Mouse (Mus musculus): ENCODE data around the gene Dnajc8.
"Not testable (repeated sequence)": the region's sequence is repeated elsewhere in the genome, so short reads cannot be mapped to it uniquely, and the experiment has no call there.

Dnajc8 gene

GRCm38 (mm10) chr4:132515369-132516155 lies 19.8 kb upstream of the Dnajc8 start:
- DNase-seq (ENCODE audit: low spot score) = peak; percentile 86

DNA sequence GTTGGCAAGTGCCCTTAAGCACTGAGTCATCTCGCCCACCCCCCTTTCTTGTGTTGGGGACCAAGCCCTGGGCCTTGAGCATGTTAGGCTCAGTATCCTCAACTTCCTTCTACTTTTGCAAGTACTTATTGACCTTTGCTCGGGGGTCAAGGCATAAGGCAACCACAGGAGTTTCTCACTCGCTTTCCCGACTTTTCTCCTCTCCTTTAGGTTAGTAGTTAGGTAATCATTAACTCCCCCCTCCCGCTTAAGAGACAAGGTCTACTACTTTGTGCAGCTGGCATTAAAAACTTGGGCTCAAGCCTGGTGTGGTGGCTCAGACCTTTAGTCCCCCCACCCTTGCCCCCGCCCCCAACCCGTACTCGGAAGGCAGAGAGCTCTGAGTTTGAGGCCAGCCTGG lies 17.3 kb upstream of the Dnajc8 start:
- DNase-seq (ENCODE audit: low spot score) = no peak

- DNase-seq (ENCODE audit: low spot score) = no peak
These were observed 16.2 kb upstream of the Dnajc8 start for GRCm38 (mm10) chr4:132519188-132519587.

GRCm38 (mm10) chr4:132524321-132524741 lies 11.0 kb upstream of the Dnajc8 start:
- peak; percentile 82 for DNase-seq (ENCODE audit: low spot score)

- no peak for DNase-seq (ENCODE audit: low spot score)
These were observed 10.5 kb upstream of the Dnajc8 start for GRCm38 (mm10) chr4:132524808-132525207.

DNA sequence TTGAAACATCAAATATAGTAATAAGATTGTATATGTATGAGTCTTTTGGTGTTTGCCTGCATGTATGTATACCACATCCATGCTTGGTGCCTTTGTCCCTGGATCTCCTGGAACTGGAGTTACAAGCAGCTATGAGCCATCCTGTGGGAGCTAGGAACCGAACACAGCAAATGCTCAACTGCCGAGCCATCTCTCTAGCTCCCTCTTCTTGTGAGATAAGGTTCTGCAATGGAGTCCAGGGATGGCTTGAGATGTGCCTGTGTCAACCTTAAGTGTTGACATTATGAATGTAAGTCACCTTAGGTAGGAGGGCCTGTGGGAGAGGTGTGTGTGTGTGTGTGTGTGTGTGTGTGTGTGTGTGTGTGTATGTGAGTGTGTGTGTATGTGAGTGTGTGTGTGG lies 8.7 kb upstream of the Dnajc8 start:
- no peak for DNase-seq (ENCODE audit: low spot score)

DNA sequence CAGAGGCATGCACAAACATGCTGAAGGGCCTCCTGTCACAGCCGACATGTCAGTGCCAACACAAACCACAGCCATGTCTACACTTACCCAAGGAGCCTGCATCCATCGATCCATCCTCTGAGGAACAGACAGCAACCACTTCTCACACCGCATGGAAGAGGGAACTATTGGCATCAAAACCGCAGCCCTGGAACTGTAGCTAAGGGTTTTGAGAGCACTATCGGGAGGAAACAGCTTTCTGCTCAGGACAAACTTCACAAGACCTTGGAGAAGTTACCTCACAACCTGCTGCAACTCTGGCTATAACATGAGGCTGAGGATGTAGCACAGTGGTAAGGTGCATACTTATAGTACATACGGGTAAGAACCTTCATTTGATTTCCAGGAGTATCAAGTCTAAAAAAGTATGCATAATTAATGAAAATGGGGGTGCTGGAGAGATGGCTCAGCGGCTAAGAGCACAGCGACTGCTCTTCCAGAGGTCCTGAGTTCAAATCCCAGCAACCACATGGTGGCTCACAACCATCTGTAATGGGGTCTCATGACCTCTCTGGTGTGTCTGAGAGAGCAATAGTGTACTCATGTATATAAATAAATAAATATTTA lies 7.3 kb upstream of the Dnajc8 start:
- no peak for DNase-seq (ENCODE audit: low spot score)

GRCm38 (mm10) chr4:132529344-132529743 lies 6.0 kb upstream of the Dnajc8 start:
- no peak for DNase-seq (ENCODE audit: low spot score)

DNA sequence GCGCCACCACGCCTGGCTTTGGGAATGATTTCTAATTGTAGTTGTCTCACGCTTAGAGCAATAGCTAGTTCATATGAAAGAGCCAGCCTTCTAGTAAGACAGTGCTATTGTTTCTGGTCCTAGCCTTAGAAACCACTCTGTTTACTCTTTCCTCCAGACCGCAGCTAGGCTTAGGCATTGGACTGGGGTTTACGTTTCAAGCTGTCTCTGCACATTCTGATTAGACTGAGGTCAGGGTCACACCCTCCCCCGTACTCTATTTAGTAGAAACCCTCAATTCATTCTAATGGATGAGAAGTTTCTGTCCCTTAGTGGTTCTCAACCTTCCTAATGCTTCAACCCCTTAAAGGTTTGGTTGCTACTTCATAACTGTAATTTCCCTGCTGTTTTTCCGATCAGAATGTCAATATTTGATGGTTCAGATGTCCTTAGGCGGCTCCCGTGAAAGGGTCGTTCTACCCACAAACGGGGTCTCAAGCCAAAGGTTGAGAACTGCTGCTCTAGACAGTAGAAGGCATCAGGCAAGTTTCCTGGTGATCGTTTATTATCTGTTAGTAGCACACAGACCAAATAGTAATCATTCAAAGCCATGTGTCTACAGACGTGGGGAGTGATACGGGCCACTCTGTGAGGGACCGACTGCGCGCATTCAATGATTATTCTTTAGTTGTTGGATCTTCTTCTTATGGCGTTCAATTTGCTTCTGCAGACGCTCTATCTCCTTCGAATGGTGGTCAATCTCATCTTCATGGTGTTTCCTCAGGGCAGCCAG lies 5.1 kb upstream of the Dnajc8 start:
- no peak for DNase-seq (ENCODE audit: low spot score)

- no peak for DNase-seq (ENCODE audit: low spot score)
These were observed 2.9 kb upstream of the Dnajc8 start for GRCm38 (mm10) chr4:132532496-132532895.

GRCm38 (mm10) chr4:132532981-132533916 lies 2.1 kb upstream of the Dnajc8 start, which contains the start of gene Atpif1:
TSS of gene Atpif1 (minus strand) at chr4:132533659.
- peak; percentile 94 for DNase-seq (ENCODE audit: low spot score)

- DNase-seq (ENCODE audit: low spot score) = no peak
These were observed 4.1 kb downstream of the Dnajc8 start for GRCm38 (mm10) chr4:132539481-132539880.

DNA sequence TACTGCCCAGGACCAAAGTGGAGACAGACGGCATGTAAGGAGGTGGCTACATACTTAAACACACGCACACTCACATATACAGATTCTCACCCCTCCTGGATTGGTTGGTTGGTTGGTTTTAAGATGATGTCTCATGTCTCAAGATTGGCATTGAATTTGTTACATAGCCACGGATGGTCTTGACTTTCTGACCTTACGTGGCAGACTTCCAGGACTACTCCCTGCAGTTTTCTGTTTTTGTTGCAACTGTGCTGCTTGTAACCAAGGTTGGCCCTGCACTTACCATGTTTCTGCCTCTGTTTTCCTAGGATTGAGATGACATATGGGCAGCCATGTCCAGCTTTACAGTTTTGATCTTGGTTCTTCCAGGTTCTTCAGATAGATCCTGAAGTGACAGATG lies 6.1 kb downstream of the Dnajc8 start:
- no peak for DNase-seq (ENCODE audit: low spot score)

- DNase-seq (ENCODE audit: low spot score) = no peak
These were observed 7.4 kb downstream of the Dnajc8 start for GRCm38 (mm10) chr4:132542724-132543123.

DNA sequence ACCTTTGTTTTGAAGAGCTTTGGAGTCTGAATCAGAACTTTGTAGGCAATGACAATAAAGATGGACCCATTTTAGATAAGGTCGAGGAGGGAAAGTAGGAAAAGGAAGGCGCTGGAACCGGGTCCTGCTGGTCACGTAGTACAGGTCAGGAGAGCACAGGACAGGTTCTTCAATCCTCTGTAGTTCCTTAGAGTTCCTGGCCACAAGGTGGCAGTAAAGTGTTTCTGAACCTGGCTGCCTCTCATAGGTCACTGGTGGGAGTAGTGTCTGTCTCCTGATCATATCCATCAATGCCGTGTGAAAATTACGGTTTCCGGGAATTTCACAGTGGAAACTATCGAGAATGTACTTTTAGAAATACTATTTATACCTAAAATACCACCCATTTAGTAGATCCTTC lies 10.5 kb downstream of the Dnajc8 start:
- peak; percentile 74 for DNase-seq (ENCODE audit: low spot score)

- DNase-seq (ENCODE audit: low spot score) = no peak
These were observed 18.9 kb downstream of the Dnajc8 start for GRCm38 (mm10) chr4:132554221-132554620.

DNA sequence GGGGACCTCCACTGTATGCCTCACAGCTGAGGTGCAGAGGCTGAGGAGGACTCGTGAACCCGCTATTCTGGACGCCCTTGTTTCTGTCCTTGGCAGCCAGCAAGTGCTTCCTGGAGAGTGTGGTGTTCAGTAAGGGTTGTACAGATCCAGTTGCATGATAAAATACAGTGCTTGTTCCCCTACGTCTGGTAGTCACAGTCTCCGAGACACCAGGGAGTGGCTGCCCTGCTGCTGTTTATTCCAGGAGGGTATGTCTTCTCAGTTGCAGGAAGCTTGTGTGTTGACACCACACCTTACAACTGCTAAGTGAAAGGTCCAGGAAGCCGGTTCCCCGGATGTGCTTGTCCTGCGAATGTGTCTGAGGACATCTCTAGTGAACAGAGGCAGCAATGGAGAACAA lies 19.3 kb downstream of the Dnajc8 start:
- no peak for DNase-seq (ENCODE audit: low spot score)

DNA sequence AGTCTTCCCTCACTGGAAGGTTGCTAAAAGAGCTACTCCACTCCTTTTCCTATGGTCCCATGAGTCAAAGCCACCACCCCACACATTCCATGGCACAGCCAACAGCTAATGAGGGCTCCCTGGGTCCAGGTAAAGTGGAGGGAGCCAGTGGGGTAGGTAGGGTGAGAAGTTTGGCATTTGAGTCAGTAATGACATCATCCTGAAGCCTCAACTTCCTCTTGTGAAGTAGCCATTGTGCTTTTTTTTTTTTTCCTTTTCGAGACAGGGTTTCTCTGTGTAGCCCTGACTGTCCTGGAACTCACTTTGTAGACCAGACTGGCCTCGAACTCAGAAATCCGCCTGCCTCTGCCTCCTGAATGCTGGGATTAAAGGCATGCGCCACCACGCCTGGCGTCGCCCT lies 20.2 kb downstream of the Dnajc8 start:
- not testable (repeated sequence) for DNase-seq (ENCODE audit: low spot score)

GRCm38 (mm10) chr4:132563261-132563660 lies 27.9 kb downstream of the Dnajc8 start:
- no peak for DNase-seq (ENCODE audit: low spot score)

DNA sequence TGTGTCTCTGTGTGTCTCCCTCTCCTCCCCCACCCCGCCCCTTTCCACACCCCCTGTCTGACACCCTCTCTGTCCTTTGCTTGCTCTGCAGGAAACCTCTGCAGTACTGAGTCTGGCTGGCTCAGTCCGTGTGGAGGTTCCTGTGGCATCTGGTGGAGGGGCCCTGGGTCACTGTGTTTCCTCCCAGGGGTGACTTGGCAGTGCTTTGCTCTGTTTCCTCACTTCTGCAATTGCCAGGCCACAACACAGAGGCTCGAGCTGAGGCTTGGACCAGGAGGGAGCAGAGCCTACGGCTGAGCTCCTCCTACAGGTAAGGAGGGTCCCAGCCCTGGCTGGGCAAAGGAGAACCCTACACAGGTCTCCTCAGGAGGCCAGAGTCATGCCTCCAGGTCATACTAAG lies 28.6 kb downstream of the Dnajc8 start, which contains the start of gene Ptafr:
Ptafr (plus strand) TSS at position 103 of the 400 bp plus-strand sequence.
- DNase-seq (ENCODE audit: low spot score) = no peak

DNA sequence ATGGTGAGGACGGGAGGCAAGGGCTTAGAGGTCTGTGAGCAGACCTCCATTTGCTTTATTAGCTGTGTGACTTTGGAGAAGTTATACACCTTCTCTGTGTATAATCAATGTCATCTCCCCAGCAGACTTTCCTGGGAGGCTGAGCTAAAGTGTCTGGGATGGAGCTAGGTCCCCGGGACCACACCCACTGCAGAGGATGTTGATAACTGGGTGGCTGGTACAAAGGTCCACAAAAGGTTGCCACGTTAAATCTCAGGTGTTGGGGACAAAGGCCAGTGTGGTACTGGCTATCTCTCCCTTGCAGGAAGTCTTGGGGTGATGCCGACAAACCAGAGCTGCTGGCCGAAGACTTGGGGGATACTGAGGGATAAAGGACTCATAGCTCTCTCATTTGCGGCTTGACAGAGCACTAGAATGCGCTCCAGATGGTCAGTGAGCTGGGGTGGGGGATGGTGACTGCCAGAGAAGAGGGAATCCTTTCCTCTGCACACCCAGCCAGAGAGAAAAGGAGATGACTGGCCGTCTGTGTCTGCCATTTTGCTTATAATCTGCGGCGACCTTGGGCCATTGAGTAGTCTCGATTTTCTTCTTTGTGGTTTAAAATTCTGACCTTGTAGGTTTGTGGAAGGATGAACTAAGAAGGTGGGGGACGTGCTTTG lies 29.9 kb downstream of the Dnajc8 start:
- DNase-seq (ENCODE audit: low spot score) = peak; percentile 54
